Mouse (Mus musculus) small intestine, adult 10 weeks (tissue): ENCODE measurements around the gene Bco1. TPM values are rescaled to one million over a fixed set of nuclear protein-coding genes. Genes with fewer than 3 reads are reported as not detected.

Source experiments
- polyA plus RNA-seq: library from polyadenylated mRNA; stranded (reverse); fragments of 350-450 nt; fragmentation: Illumina TruSeq; extraction: RNeasy Lipid Tissue Mini Kit (QIAGEN cat#74804); gene quantifications from one replicate; pipeline ENCODE4 v1.2.3, GENCODE M21; 2014; ENCODE audit warnings: low replicate concordance

Bco1 gene
- 0.74 TPM for polyA plus RNA-seq

GRCm38 (mm10) chr8:117095647-117096046, at the start of gene Bco1:
Bco1 (plus strand) TSS chr8:117095854.

GRCm38 (mm10) chr8:117082399-117082872, 13.2 kb upstream of the Bco1 start, which contains the start of gene Pkd1l2:
Pkd1l2 (minus strand) TSS chr8:117082449.

GRCm38 (mm10) chr8:117158135-117158761, 62.6 kb downstream of the Bco1 start, which contains the start of gene Gan:
Gan (plus strand) TSS chr8:117158135.

Other genes starting within 250 kb of the Bco1 start
- 3.8 TPM for gene Cmc2, start 174.4 kb upstream of the Bco1 start, polyA plus RNA-seq
- gene Cenpn, start 174.1 kb upstream of the Bco1 start, polyA plus RNA-seq: 3.0 TPM
- gene Atmin, start 152.5 kb upstream of the Bco1 start, polyA plus RNA-seq: 5.2 TPM
- gene 1700030J22Rik, start 116.9 kb upstream of the Bco1 start, polyA plus RNA-seq: 0.37 TPM
- 77.7 TPM for gene Gcsh, start 102.3 kb upstream of the Bco1 start, polyA plus RNA-seq
- not detected for gene Pkd1l2, start 13.4 kb upstream of the Bco1 start, polyA plus RNA-seq
- gene Gan, start 62.3 kb downstream of the Bco1 start, polyA plus RNA-seq: 4.5 TPM
- 2.4 TPM for gene Cmip, start 161.2 kb downstream of the Bco1 start, polyA plus RNA-seq